ENCODE assay signal across 9 mouse cellular contexts in the genomic region with DNA sequence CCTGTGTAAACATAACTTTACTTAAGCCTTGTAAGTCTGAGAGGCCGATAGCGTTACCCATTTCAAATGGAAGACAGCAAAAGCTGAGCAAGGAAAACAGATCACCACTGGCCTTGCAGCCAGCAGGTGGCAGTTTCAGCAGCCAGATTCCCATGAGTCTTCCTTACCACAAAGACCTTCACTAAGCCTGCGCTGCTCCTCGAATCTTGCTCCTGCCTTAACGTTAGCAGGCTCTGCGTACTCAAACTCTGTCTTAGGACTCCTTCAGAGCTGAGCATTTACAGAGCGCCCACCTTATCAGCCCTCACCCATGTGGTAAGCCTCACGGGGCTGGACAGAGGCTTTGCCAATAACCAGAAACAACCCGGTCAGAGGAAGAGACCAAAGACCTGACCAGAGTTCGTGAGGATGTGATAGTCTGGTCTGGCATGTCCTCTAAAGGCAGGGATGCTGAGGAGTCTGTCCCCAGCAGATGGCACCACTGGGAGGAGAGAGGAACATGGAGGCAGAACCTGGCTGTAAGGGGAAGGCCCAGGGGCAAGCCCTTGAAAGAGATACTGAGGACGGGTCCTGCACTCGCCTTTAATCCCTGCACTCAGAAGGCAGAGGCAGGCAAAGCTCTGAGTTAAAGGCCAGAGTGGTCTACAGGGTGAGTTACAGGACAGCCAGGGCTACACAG. TPM values are rescaled to one million over a fixed set of nuclear protein-coding genes. Genes with fewer than 3 reads are reported as not detected.
DNase-seq lines count a peak whose midpoint lies in the region; ATAC-seq and TF ChIP-seq lines count a peak whose summit lies in the region.
"Had no signal": no experiment of that assay in that cellular context is flagged by ENCODE, and none has a peak within 500 bp of the region (broad histone marks: within the 10 kb centered on the region; RNA-seq: fewer than 3 reads in every experiment).

No protein-coding gene starts in this region.

- peak; percentile 63 for DNase-seq in NIH3T3 (ENCODE audit: low read depth)
- peak; percentile 39 to 62 for DNase-seq in heart, postnatal 36 days
- peak; percentile 80 to 82 for DNase-seq in kidney, postnatal 4 days
- DNase-seq in spleen, postnatal 14 days (ENCODE audit: low spot score in 2 of 2) = no peak

- no peak overlapping the region for H3K4me3 ChIP-seq in bone marrow, adult 2 months (replicated peaks; ENCODE audit: control insufficient read depth, low read depth, low read length)
- H3K4me3 ChIP-seq in embryonic fibroblast, embryonic 13.5 days (ENCODE audit: insufficient read depth, low read length) = no peak overlapping the region
- H3K4me3 ChIP-seq in stomach, embryonic 16.5 days (replicated peaks; ENCODE audit: low read length) = no peak overlapping the region
- H3K4me3 ChIP-seq: neural tube, embryonic 13.5 days had no signal

- no peaks in the 10 kb centered on the region for H3K9me3 ChIP-seq in stomach, embryonic 16.5 days (replicated peaks; ENCODE audit: control insufficient read depth, low read length)

- H3K36me3 ChIP-seq in stomach, embryonic 16.5 days (ENCODE audit: control insufficient read depth, insufficient read depth, low read length) = no peaks in the 10 kb centered on the region

- ATAC-seq in megakaryocyte, adult 5-6 weeks (ENCODE audit: poor library complexity, severe bottlenecking) = 0 out of 2 replicates have a peak, but pooled peaks have one; percentile 27
- ATAC-seq in stomach, embryonic 16.5 days (ENCODE audit: insufficient read depth, low FRiP score) = no peak

- no peak overlapping the region for H3K27ac ChIP-seq in bone marrow, adult 2 months (ENCODE audit: control insufficient read depth, insufficient read depth, low read depth, low read length, poor library complexity)
- H3K27ac ChIP-seq in embryonic fibroblast, embryonic 13.5 days (ENCODE audit: insufficient read depth, low read length) = no peak overlapping the region
- H3K27ac ChIP-seq in stomach, embryonic 16.5 days (ENCODE audit: low read length) = no peak overlapping the region
- H3K27ac ChIP-seq: neural tube, embryonic 13.5 days had no signal

- TF ChIP-seq POLR2A in bone marrow, adult 2 months (IDR thresholded peaks at IDR 0.05; ENCODE audit: borderline replicate concordance, control insufficient read depth, low read depth, low read length) = no peak
- no peak for TF ChIP-seq POLR2A in embryonic fibroblast, embryonic 13.5 days (IDR thresholded peaks at IDR 0.05; ENCODE audit: low read depth, low read length)

- 0 out of 2 replicates have a peak overlapping the region, but pooled peaks have one; percentile 6 for H3K4me2 ChIP-seq in stomach, embryonic 16.5 days (ENCODE audit: low read depth, low read length)
- H3K4me2 ChIP-seq: neural tube, embryonic 13.5 days had no signal

- WGBS in bone marrow, adult 2 months = 58% methylated on average over 12 of the region's 12 CpGs
- WGBS in stomach, embryonic 16.5 days = 53% methylated on average over 12 of the region's 12 CpGs

- intact Hi-C loops in heart, postnatal 36 days (cut with DNase I) = loop anchor here (1.0 kb wide), 1 partner anchor 227 kb away; no protein-coding TSS in a partner anchor

- H3K27me3 ChIP-seq in stomach, embryonic 16.5 days (ENCODE audit: control insufficient read depth, insufficient read depth, low read length) = no peaks in the 10 kb centered on the region
- H3K27me3 ChIP-seq: neural tube, embryonic 13.5 days had no signal

- peak; percentile 31; the same call in 1 of the 2 replicates for TF ChIP-seq CTCF in bone marrow, adult 2 months (IDR thresholded peaks at IDR 0.05; ENCODE audit: control insufficient read depth, insufficient read depth, low read length)
- TF ChIP-seq CTCF in embryonic fibroblast, embryonic 13.5 days (IDR thresholded peaks at IDR 0.05; ENCODE audit: borderline replicate concordance, insufficient read depth, low read length) = peak; percentile 65; the same call in 1 of the 2 replicates

- H3K9ac ChIP-seq in stomach, embryonic 16.5 days (ENCODE audit: low read length) = peak overlapping the region; percentile 41; the same call in 1 of the 2 replicates
- H3K9ac ChIP-seq: neural tube, embryonic 13.5 days had no signal

- no peaks in the 10 kb centered on the region for H3K4me1 ChIP-seq in bone marrow, adult 2 months (ENCODE audit: control insufficient read depth, insufficient read depth, low read length)
- no peaks in the 10 kb centered on the region for H3K4me1 ChIP-seq in embryonic fibroblast, embryonic 13.5 days (ENCODE audit: control insufficient read depth, insufficient read depth, low read length)
- peaks cover 10% of the 10 kb centered on the region for H3K4me1 ChIP-seq in stomach, embryonic 16.5 days (ENCODE audit: control insufficient read depth, insufficient read depth, low read length)

RNA-seq across cellular contexts. Expression of a gene that starts 33.5 kb away (rescaled TPM):
- 0.92 and 1.4 TPM in 2 replicates for polyA plus RNA-seq in bone marrow, adult 2 months (2011; ENCODE audit: insufficient read depth, insufficient read length, low replicate concordance, missing spikeins)
- 16.4 and 21.2 TPM in 2 replicates for polyA plus RNA-seq in embryonic fibroblast, embryonic 13.5 days (2011; ENCODE audit: insufficient read length, low read depth, missing spikeins)
- 1 to 10 TPM; 7.2 to 8.4 TPM for total RNA-seq in heart, postnatal 36 days (2021)
- total RNA-seq in megakaryocyte, adult 5-6 weeks (2015) = 0.05 and 0.13 TPM in 2 replicates
- total RNA-seq in megakaryocyte, adult 5-6 weeks (2017) = not detected in 2 replicates
- 1.5 and 1.8 TPM in 2 replicates for polyA plus RNA-seq in stomach, embryonic 16.5 days (2015; fragmentation: Nextera tagmentation; extraction: Ambion mirVana)

Comparison
In these comparisons a context has a peak if more than half of its experiments do, and no peak if none do; other contexts are left out.
1. DNase-seq: peak in NIH3T3 (single experiment), heart, postnatal 36 days (2 of 2) and kidney, postnatal 4 days (2 of 2); none in spleen, postnatal 14 days (0 of 2).